Mouse (Mus musculus) C2C12 (cell line): Measurements from ENCODE around the gene Zbtb16.

Source experiments
- CEBPB ChIP-seq: IDR thresholded peaks from one replicate; pipeline ENCODE4 v1.6.1; 2011; ENCODE audit warnings: low read depth, mild to moderate bottlenecking, control low read depth, moderate library complexity
- CTCF ChIP-seq: IDR thresholded peaks from one replicate; pipeline ENCODE4 v1.5.1; 2011; ENCODE audit not compliant: control insufficient read depth, insufficient read depth, insufficient read length
- FOSL1 ChIP-seq: IDR thresholded peaks from one replicate; pipeline ENCODE4 v1.8.0; 2011; ENCODE audit warnings: mild to moderate bottlenecking, low read length; ENCODE audit not compliant: poor library complexity, insufficient read depth, severe bottlenecking
- MAX ChIP-seq: IDR thresholded peaks from one replicate; pipeline ENCODE4 v1.6.1; 2011; ENCODE audit warnings: mild to moderate bottlenecking, control low read depth
- MYOG ChIP-seq: IDR thresholded peaks from one replicate; pipeline ENCODE4 v1.6.1; 2011; ENCODE audit not compliant: control insufficient read depth, insufficient read length; ENCODE audit errors: extremely low read depth
- USF1 ChIP-seq: IDR thresholded peaks from one replicate; pipeline ENCODE4 v1.6.1; 2011; ENCODE audit warnings: low read depth, mild to moderate bottlenecking, control low read depth, moderate library complexity

DNA sequence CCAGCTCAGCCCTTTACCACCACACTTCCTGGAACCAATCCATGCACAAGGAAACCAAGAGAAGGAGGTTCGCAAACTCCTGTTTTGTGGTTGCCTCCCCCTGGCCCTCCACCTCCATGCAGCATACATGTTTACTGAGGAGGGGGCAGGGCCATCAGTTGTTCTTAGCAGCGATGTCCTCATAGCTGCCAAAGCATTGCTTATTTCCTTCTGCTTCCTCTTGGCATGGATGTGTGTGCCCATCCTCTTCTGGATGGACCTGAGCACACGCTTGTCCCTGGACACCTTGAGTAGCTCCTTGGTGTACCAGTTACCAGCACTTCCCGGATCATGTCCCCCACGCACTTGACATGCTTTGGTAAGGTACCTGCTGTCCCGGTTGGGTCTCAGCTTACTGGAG is 64.5 kb downstream of the Zbtb16 start:
- TF ChIP-seq CTCF (no peak), MYOG (no peak), FOSL1 (no peak), USF1 (no peak), CEBPB (no peak), MAX (no peak)
